Mouse (Mus musculus): ENCODE data around the gene Mrps17.

DNA sequence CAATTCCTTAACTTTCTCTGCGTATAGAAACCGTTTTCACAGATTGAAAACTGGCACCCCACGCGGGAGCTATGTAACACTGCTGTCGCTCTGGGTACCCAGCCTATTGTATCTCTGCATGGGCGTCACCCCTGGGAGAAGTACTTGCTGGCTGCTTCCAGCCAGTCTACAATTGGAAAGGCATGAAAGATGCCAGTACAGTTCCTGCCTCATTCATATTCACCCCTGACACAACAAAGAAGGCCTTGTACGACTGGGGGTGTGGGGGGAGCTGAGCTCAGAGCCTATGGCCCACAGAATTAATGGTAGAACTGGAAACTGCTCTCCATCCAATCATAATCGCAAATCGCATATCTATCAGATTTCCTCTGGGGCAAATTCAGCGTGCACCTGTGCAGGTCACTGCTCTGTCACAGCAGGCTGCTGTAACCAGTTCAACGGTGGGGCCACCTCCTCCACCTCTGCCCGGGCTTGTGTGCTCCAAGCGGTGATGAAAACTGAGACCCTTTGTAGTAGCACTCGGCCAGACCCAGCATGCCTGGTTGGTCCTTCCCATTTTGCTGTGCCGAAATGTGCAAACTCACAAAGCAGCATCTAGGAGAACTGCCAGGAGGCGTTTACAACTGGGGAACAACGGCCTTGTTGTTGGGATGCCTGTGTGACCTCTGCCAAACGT, 46.7 kb downstream of the Mrps17 start:
- TF ChIP-seq POLR2A (IDR thresholded peaks at IDR 0.05; ENCODE audit: borderline replicate concordance, extremely low read depth, low read depth, low read length) (no peak), CTCF (IDR thresholded peaks at IDR 0.05; ENCODE audit: insufficient read depth, low read length) (no peak)
